Mouse (Mus musculus): ENCODE measurements at regions not wholly inside any gene's neighbourhood (a gene's known extent, or its start where the extent isn't known, plus 50 kb on each side); places are given as distances from the start of the nearest gene placed in this dataset.

DNA sequence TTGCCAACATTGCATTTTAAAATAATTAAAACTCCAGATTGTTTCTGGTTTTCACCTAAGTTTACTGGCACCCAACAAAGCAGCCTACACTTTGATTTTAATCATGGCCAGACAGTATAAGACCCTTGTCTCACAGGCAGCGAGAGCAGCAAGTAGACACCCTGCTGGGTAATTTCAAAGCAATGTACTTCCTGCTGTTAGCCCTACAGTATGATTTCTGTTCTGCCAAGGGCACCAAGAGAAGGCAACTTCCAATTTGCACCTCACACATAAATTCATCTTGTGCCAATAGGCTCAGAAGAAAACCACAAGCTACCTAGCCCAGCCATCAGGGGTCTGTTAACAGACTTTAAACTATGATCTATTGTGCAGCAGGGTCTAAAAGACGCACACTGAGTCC, 186.7 kb upstream of the Hand2 start:
- TF ChIP-seq EP300 (IDR thresholded peaks at IDR 0.05; ENCODE audit: low read depth) (no peak), CTCF (IDR thresholded peaks at IDR 0.05; ENCODE audit: low read depth) (no peak)

Measured in heart, postnatal 0 days (tissue).